Mouse (Mus musculus) yolk sac, embryonic 10.5 days (tissue): ENCODE data around the gene Ctsd.
"Not testable (repeated sequence)": the region's sequence is repeated elsewhere in the genome, so short reads cannot be mapped to it uniquely, and the experiment has no call there.

Experiments used
- DNase-seq: peaks from one replicate; pipeline ENCODE4 v3.0.0-alpha.2; 2017; ENCODE audit warnings: low spot score

The Ctsd gene

GRCm38 (mm10) chr7:142387419-142388148, at the start of gene Ctsd:
Ctsd (minus strand) TSS chr7:142388038.
- peak; percentile 97 for DNase-seq

- no peak for DNase-seq
These were observed 49.5 kb upstream of the Ctsd start for GRCm38 (mm10) chr7:142437324-142437723.

GRCm38 (mm10) chr7:142435524-142435923, 47.7 kb upstream of the Ctsd start:
- DNase-seq: peak; percentile 46

GRCm38 (mm10) chr7:142434137-142434865, 46.5 kb upstream of the Ctsd start, which contains the start of gene Syt8:
Syt8 (plus strand) TSS chr7:142434850.
- peak; percentile 56 for DNase-seq

- DNase-seq: no peak
These were observed 45.8 kb upstream of the Ctsd start for GRCm38 (mm10) chr7:142433623-142434022.

GRCm38 (mm10) chr7:142431106-142431505, 43.3 kb upstream of the Ctsd start:
- no peak for DNase-seq

GRCm38 (mm10) chr7:142430160-142430678, 42.4 kb upstream of the Ctsd start:
- no peak for DNase-seq

- DNase-seq: peak; percentile 81
These were observed 40.4 kb upstream of the Ctsd start for GRCm38 (mm10) chr7:142428213-142428612.

GRCm38 (mm10) chr7:142425641-142426213, 37.9 kb upstream of the Ctsd start:
- DNase-seq: no peak

- no peak for DNase-seq
These were observed 34.0 kb upstream of the Ctsd start for GRCm38 (mm10) chr7:142421826-142422225.

GRCm38 (mm10) chr7:142419887-142420286, 32.0 kb upstream of the Ctsd start:
- no peak for DNase-seq

- DNase-seq: no peak
These were observed 30.8 kb upstream of the Ctsd start for GRCm38 (mm10) chr7:142418679-142419078.

- no peak for DNase-seq
These were observed 30.2 kb upstream of the Ctsd start for GRCm38 (mm10) chr7:142418027-142418426.

- no peak for DNase-seq
These were observed 28.4 kb upstream of the Ctsd start for GRCm38 (mm10) chr7:142416225-142416624.

- no peak for DNase-seq
These were observed 27.5 kb upstream of the Ctsd start for GRCm38 (mm10) chr7:142415314-142415713.

- no peak for DNase-seq
These were observed 25.4 kb upstream of the Ctsd start for GRCm38 (mm10) chr7:142413285-142413684.

- no peak for DNase-seq
These were observed 21.8 kb upstream of the Ctsd start for GRCm38 (mm10) chr7:142409603-142410002.

- no peak for DNase-seq
These were observed 20.8 kb upstream of the Ctsd start for GRCm38 (mm10) chr7:142408686-142409085.

GRCm38 (mm10) chr7:142407935-142408334, 20.1 kb upstream of the Ctsd start:
- no peak for DNase-seq

- not testable (repeated sequence) for DNase-seq
These were observed 17.3 kb upstream of the Ctsd start for GRCm38 (mm10) chr7:142405134-142405533.

- no peak for DNase-seq
These were observed 15.8 kb upstream of the Ctsd start for GRCm38 (mm10) chr7:142403591-142403990.

GRCm38 (mm10) chr7:142400750-142401142, 12.9 kb upstream of the Ctsd start:
- DNase-seq: no peak
